Mouse (Mus musculus) mouse embryonic stem cell (cell line): ENCODE measurements around the gene Vax1.

Experiments
- in situ Hi-C, 2 experiments: fragments of 300-500 bp; cut with MboI; formaldehyde crosslinking; loops; 1 replicate in 1 of 2; 3 replicates in 1 of 2; pipeline ENCODE4 v1.14.3; 2019 to 2020; ENCODE audit warnings: low sequenced_read_pairs in 2 of 2, low pct_unique_long_range_greater_than_20kb in 1 of 2, mixed read lengths in 1 of 2; ENCODE audit not compliant: unreplicated experiment in 1 of 2

Vax1 gene

GRCm38 (mm10) chr19:59171151-59171870, 1.5 kb upstream of the Vax1 start:
- in situ Hi-C loops = no loop called here

GRCm38 (mm10) chr19:59170766-59171095, 875 bp upstream of the Vax1 start:
- in situ Hi-C loops = no loop called here

- in situ Hi-C loops = no loop called here
Measured at GRCm38 (mm10) chr19:59169143-59169935, 517 bp downstream of the Vax1 start.

- in situ Hi-C loops = no loop called here
Measured at GRCm38 (mm10) chr19:59168386-59168905, 1.4 kb downstream of the Vax1 start.

GRCm38 (mm10) chr19:59167871-59168270, 2.0 kb downstream of the Vax1 start:
- in situ Hi-C loops = no loop called here

DNA sequence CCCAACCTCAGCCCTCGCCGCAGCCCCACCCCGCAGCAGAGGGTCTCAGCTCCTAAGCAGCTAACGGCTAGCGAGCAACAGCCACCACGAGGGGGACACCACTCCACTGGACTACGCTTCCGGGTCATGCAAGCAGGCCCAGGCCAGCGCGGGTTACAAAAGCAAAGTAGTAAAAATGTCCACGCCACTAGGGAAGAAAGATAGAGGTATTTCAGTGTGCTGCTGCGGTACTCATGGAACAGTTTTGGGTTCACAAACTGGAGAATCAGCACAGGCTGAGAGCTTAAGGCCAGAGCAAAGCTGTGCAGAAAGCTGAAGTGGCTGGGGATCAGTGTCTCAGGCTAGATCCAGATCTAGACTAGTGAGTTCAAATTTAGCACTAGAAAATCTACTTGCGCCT, 3.0 kb downstream of the Vax1 start:
- in situ Hi-C loops = no loop called here

- in situ Hi-C loops = no loop called here
Measured at GRCm38 (mm10) chr19:59166311-59166761, 3.5 kb downstream of the Vax1 start.

- in situ Hi-C loops = no loop called here
Measured at GRCm38 (mm10) chr19:59165577-59165976, 4.3 kb downstream of the Vax1 start.

- in situ Hi-C loops = no loop called here
Measured at GRCm38 (mm10) chr19:59164896-59165560, 4.8 kb downstream of the Vax1 start.

GRCm38 (mm10) chr19:59164111-59164510, 5.7 kb downstream of the Vax1 start:
- in situ Hi-C loops = no loop called here

- in situ Hi-C loops = no loop called here
Measured at GRCm38 (mm10) chr19:59156702-59157101, 13.2 kb downstream of the Vax1 start.

DNA sequence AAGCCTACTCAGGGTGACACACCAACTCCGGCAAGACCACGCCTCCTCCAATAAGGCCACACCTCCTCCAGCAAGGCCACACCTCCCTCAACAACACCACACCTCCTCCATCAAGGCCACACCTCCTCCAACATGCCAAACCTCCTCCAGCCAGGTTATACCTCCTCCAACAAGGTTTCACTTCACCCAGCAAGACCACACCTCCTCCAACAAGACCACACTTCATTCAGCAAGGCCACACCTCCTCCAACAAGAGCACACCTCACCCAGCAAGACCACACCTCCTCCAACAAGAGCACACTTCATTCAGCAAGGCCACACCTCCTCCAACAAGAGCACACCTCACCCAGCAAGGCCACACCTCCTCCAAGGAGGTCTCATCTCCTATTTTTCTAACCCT, 15.7 kb downstream of the Vax1 start:
- in situ Hi-C loops = no loop called here

- in situ Hi-C loops = no loop called here
Measured at GRCm38 (mm10) chr19:59145492-59146140, 24.2 kb downstream of the Vax1 start.

DNA sequence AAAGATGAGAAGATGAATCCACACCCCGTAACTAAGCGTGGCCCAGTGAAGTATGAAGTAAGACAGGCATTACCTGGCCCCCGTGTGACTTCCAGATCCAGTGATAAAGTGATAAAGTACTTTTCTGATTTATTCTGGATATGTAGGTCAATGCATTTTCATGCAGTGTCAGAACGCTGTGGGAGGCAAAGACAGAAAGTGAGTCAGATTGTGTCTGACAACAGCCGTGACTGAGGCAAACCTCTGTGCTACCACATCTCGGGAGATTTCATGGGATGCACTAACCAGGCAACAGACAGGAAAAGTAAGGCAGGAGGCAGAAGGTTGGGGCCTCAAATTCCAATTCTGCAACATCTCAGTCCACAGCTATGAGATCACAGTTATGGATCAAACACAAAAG, 24.8 kb downstream of the Vax1 start:
- in situ Hi-C loops = no loop called here

GRCm38 (mm10) chr19:59142206-59142605, 27.6 kb downstream of the Vax1 start:
- in situ Hi-C loops = no loop called here

- in situ Hi-C loops = no loop called here
Measured at GRCm38 (mm10) chr19:59135387-59135786, 34.5 kb downstream of the Vax1 start.

GRCm38 (mm10) chr19:59134916-59135315, 34.9 kb downstream of the Vax1 start:
- in situ Hi-C loops = no loop called here

DNA sequence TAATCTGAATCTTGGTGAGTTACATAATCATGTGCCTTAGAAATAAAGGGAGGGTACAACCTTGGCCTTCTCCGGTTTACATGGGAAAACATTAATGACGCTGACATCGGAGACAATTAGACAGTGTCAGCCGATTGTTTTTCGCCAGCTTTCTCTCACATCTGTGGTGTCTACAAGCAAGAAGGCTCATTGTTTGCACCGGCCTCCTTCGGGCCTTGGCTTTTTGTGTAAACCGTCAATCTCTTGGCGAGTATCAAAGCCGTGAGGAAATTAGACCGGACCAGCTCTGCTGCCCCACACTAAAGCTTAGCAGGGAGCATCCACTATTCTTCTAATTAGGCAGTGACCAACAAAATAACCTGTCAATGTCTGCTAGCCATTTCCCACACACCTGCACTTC, 36.7 kb downstream of the Vax1 start:
- in situ Hi-C loops = no loop called here

GRCm38 (mm10) chr19:59129671-59130070, 40.2 kb downstream of the Vax1 start:
- in situ Hi-C loops = no loop called here
